Mouse (Mus musculus) thymus, adult 2 months (tissue): ENCODE results near the gene Sox4. TPM values are rescaled to one million over a fixed set of nuclear protein-coding genes. Genes with fewer than 3 reads are reported as not detected.

Experiments used
- DNase-seq: peaks from one replicate; pipeline ENCODE4 v3.0.0; 2021
- H3K27ac ChIP-seq: fragments of 200-500 bp; 2 replicates; pipeline ENCODE4 v1.5.1; 2012; ENCODE audit warnings: low read length, control low read depth; ENCODE audit not compliant: control insufficient read depth, insufficient read depth
- H3K27me3 ChIP-seq: fragments of 200-500 bp; 2 replicates; pipeline ENCODE4 v1.6.1; 2012; ENCODE audit warnings: mild to moderate bottlenecking, low read length, moderate library complexity, mixed read lengths; ENCODE audit not compliant: control insufficient read depth, insufficient read depth
- H3K36me3 ChIP-seq: fragments of 200-500 bp; 2 replicates; pipeline ENCODE4 v1.6.1; 2012; ENCODE audit warnings: mild to moderate bottlenecking, low read length, moderate library complexity; ENCODE audit not compliant: control insufficient read depth, insufficient read depth
- H3K4me1 ChIP-seq: fragments of 200-500 bp; replicated peaks from 2 replicates; pipeline ENCODE4 v1.6.1; 2012; ENCODE audit warnings: low read length; ENCODE audit not compliant: control insufficient read depth, insufficient read depth
- H3K4me3 ChIP-seq: fragments of 200-500 bp; 2 replicates; pipeline ENCODE4 v1.5.1; 2012; ENCODE audit warnings: mild to moderate bottlenecking, low read length, control low read depth, moderate library complexity; ENCODE audit not compliant: control insufficient read depth, insufficient read depth
- CTCF ChIP-seq: fragments of 200-500 bp; IDR thresholded peaks from 2 replicates; pipeline ENCODE4 v1.5.1; 2012; ENCODE audit warnings: mild to moderate bottlenecking, control low read depth, low read length, moderate library complexity, borderline replicate concordance; ENCODE audit not compliant: control insufficient read depth, poor library complexity, insufficient read depth; ENCODE audit errors: extremely low read depth
- POLR2A ChIP-seq: fragments of 200-500 bp; IDR thresholded peaks from 2 replicates; pipeline ENCODE4 v1.6.1; 2012; ENCODE audit warnings: mild to moderate bottlenecking, low read length, control low read depth, moderate library complexity; ENCODE audit not compliant: control insufficient read depth, poor library complexity, insufficient read depth; ENCODE audit errors: extremely low read depth
- WGBS: fragments of 180-500 bp; shearing (Covaris S2); methylation state at CpG from one replicate; pipeline ENCODE4 v1.1.7; 2018; 5-methylcytosine and 5-hydroxymethylcytosine counted together
- polyA plus RNA-seq: library from polyadenylated mRNA; depleted of rRNA; stranded (reverse); fragments of >200 nt; gene quantifications from 2 replicates; pipeline ENCODE4 v1.2.3, GENCODE M21; 2012

Gene Sox4
- polyA plus RNA-seq, 1 experiment = 137 TPM

DNA sequence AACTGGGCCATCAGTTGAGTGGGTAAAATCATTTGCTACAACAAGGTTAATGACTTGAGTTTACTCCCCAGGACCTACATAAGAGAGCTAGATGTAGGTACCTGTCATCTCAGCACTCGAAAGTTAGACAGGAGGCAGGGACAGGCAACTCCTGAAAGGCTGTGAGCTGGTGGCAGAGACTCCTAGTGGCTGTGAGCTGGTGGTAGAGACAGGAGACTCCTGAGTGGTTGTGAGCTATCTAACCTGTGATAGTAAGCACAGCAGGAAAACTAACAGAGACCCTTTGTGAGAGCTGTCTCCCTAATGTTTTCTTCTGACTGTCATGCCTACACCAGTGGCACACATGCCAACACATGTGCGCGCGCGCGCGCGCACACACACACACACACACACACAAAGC is 7.4 kb upstream of the Sox4 start:
- over 99% methylated on average over 8 of the region's 8 CpGs for WGBS
- Histone ChIP-seq H3K4me3 (no peak overlapping the region), H3K27me3 (no peaks in the 10 kb centered on the region), H3K27ac (peak overlapping the region; percentile 43; the same call in 1 of the 2 replicates), H3K4me1 (peaks cover 4% of the 10 kb centered on the region), H3K36me3 (no peaks in the 10 kb centered on the region)
- no peak for TF ChIP-seq CTCF
- no peak for TF ChIP-seq POLR2A
- no peak for DNase-seq

GRCm38 (mm10) chr13:28959458-28959978 is 6.0 kb upstream of the Sox4 start:
- Histone ChIP-seq H3K36me3 (no peaks in the 10 kb centered on the region), H3K27ac (peak overlapping the region; percentile 73), H3K4me1 (peaks cover 4% of the 10 kb centered on the region), H3K27me3 (no peaks in the 10 kb centered on the region), H3K4me3 (peak overlapping the region; percentile 68)
- peak; percentile 96 for DNase-seq
- WGBS = under 1% methylated on average over 31 of the region's 31 CpGs
- peak; percentile 81 for TF ChIP-seq POLR2A
- TF ChIP-seq CTCF = peak; percentile 88

DNA sequence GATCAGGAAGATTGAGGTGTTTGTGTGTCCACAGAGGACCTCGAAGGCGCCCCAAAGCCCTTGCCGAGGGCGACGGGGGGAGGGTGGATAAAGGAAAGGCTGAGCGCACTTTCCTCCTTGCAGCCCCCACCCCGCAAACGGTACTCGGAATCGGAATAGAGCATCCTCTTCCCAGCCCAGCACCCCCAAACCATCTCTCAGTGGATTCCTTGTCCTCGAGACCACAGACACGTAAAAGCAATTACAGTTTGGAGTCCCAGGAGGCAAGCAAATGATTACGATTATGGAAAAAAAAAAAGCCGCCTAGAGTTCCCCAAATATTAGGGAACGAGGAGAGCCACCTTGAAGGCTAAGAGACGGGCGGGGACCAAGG is 5.5 kb upstream of the Sox4 start:
- WGBS = under 1% methylated on average over 17 of the region's 17 CpGs
- Histone ChIP-seq H3K36me3 (no peaks in the 10 kb centered on the region), H3K4me1 (peaks cover 4% of the 10 kb centered on the region), H3K27ac (peak overlapping the region; percentile 73), H3K27me3 (no peaks in the 10 kb centered on the region), H3K4me3 (peak overlapping the region; percentile 68)
- no peak for DNase-seq
- TF ChIP-seq CTCF = peak; percentile 25; the same call in 1 of the 2 replicates
- TF ChIP-seq POLR2A = no peak

DNA sequence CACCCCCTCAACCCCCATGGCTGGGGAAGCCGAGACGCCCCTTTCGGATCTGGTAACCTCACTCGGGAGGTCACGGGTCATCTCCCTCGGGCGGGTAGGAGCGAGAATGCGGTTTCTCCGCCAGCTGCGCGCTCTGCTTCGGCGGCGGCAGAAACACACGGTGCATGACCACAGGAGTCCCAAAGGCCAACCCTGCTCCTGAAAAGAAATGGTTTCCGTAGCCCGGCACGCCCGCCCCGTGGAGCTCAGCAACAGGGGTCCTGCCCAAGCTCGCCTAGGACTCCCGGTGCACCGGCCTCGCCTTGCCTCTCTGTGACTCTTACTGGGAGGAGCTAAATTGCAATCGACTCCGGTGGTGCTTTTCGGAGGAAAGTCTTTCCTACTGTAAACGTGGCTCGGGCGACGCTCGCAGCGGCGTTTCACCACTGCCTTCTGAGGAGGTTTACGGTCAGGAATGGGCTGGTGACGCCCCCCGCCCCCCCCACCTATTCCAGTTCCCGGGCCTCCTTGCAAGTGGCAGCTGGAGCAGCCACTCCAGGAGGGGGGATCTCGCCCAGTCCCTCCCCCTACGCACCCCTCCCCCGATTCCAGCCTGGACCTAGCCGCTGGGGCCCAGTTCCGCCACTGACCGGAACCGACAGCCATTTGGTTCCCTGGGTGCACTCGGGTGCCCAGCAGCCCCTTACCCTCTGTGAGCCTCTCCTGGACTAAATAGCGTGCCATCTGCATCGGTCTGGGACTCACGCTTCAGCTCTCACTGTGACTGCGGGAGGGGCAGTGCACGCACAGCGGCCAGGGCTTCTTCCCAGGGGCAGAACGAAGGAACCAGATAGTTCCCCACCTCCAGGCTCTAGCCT is 4.9 kb upstream of the Sox4 start:
- Histone ChIP-seq H3K36me3 (no peaks in the 10 kb centered on the region), H3K4me3 (peak overlapping the region; percentile 68), H3K4me1 (peaks cover 4% of the 10 kb centered on the region), H3K27me3 (no peaks in the 10 kb centered on the region), H3K27ac (peak overlapping the region; percentile 73)
- peak; percentile 76 for DNase-seq
- peak; percentile 44; the same call in 1 of the 2 replicates for TF ChIP-seq POLR2A
- TF ChIP-seq CTCF = no peak
- WGBS = 1% methylated on average over 54 of the region's 54 CpGs

- peak; percentile 96 for DNase-seq
- Histone ChIP-seq H3K27ac (peak overlapping the region; percentile 73; the same call in 1 of the 2 replicates), H3K36me3 (no peaks in the 10 kb centered on the region), H3K27me3 (no peaks in the 10 kb centered on the region), H3K4me1 (peaks cover 4% of the 10 kb centered on the region), H3K4me3 (peak overlapping the region; percentile 68)
- TF ChIP-seq POLR2A (no peak), CTCF (peak; percentile 97)
- 3% methylated on average over 16 of the region's 16 CpGs for WGBS
Measured at GRCm38 (mm10) chr13:28957765-28958164, 4.3 kb upstream of the Sox4 start.

GRCm38 (mm10) chr13:28952576-28953571 is 639 bp downstream of the Sox4 start:
- H3K36me3 ChIP-seq = peaks cover 7% of the 10 kb centered on the region; the same call in 1 of the 2 replicates
- no peaks in the 10 kb centered on the region for H3K27me3 ChIP-seq
- H3K4me1 ChIP-seq = peaks cover 13% of the 10 kb centered on the region
- peak; percentile 58 for DNase-seq
- under 1% methylated on average over 98 of the region's 98 CpGs for WGBS
- H3K4me3 ChIP-seq = peak overlapping the region; percentile 98
- TF ChIP-seq POLR2A (0 out of 2 replicates have a peak, but pooled peaks have one; percentile 24), CTCF (peak; percentile 10; the same call in 1 of the 2 replicates)
- H3K27ac ChIP-seq = peak overlapping the region; percentile 80
